Mouse (Mus musculus) kidney, embryonic 16.5 days (tissue): ENCODE results near the gene Prokr2. TPM values are rescaled to one million over a fixed set of nuclear protein-coding genes. Genes with fewer than 3 reads are reported as not detected.
"Not testable (repeated sequence)": the region's sequence is repeated elsewhere in the genome, so short reads cannot be mapped to it uniquely, and the experiment has no call there.

Source experiments
- ATAC-seq: fragments of 200-750 bp; cut with Nextera tagmentation; 2 replicates; pipeline ENCODE4 v1.8.0; 2017; ENCODE audit warnings: moderate TSS enrichment; ENCODE audit not compliant: low FRiP score, low TSS enrichment
- H3K27ac ChIP-seq: fragments of 300-500 bp; sonication (generic); 2 replicates; pipeline ENCODE4 v1.5.1; 2014; ENCODE audit warnings: low read length
- H3K27me3 ChIP-seq: fragments of 300-500 bp; sonication (generic); 2 replicates; pipeline ENCODE4 v1.6.1; 2014; ENCODE audit warnings: low read length, control low read depth, mixed read lengths; ENCODE audit not compliant: insufficient read depth
- H3K36me3 ChIP-seq: fragments of 300-500 bp; sonication (generic); 2 replicates; pipeline ENCODE4 v1.6.1; 2014; ENCODE audit warnings: low read length, control low read depth, mixed read lengths; ENCODE audit not compliant: insufficient read depth
- H3K4me1 ChIP-seq: fragments of 300-500 bp; sonication (generic); 2 replicates; pipeline ENCODE4 v1.6.1; 2014; ENCODE audit warnings: low read length, control low read depth, mixed read lengths; ENCODE audit not compliant: insufficient read depth
- H3K4me2 ChIP-seq: fragments of 300-500 bp; sonication (generic); replicated peaks from 2 replicates; pipeline ENCODE4 v1.6.1; 2014; ENCODE audit warnings: low read depth, low read length
- H3K4me3 ChIP-seq: fragments of 300-500 bp; sonication (generic); 2 replicates; pipeline ENCODE4 v1.5.1; 2014; ENCODE audit warnings: mild to moderate bottlenecking, low read length
- H3K9ac ChIP-seq: fragments of 300-500 bp; sonication (generic); replicated peaks from 2 replicates; pipeline ENCODE4 v1.6.1; 2014; ENCODE audit warnings: low read length
- H3K9me3 ChIP-seq: fragments of 300-500 bp; sonication (generic); 2 replicates; pipeline ENCODE4 v1.6.1; 2016; ENCODE audit warnings: low read length, control low read depth
- WGBS: fragments of 180-500 bp; shearing (Covaris S2); extraction: QIAGEN DNeasy Blood & Tissue Kit; methylation state at CpG from one replicate; pipeline ENCODE4 v1.1.7; 2014; 5-methylcytosine and 5-hydroxymethylcytosine counted together
- polyA plus RNA-seq: library from polyadenylated mRNA; unstranded; fragments of >200 nt; fragmentation: Nextera tagmentation; extraction: Ambion mirVana; gene quantifications from 2 replicates; pipeline ENCODE4 v1.2.1, GENCODE M21; 2015

Gene Prokr2
- polyA plus RNA-seq, 1 experiment from 2014 or later: 0.10 TPM

DNA sequence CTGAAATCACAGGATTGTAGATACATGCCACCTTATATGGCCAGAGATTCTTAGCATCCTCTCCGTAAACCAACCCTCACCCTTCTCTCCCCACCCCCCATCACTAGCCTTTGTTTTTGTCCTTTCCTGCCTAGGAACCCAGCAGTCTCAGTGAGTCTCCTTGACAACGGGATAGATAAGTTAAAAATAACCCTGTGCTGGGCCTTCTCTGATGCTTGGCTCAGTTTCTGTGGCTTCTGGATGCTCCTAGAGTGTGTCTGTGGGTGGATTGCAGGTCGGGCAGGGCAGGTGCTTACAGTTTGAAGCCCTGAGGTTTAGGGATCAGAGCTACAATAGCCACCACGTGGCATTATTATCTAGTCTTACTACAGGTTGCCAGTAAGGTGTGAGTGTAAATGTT is 93.2 kb downstream of the Prokr2 start:
- H3K9ac ChIP-seq: no peak overlapping the region
- WGBS: 56% methylated on average over 4 of the region's 4 CpGs
- 0 out of 2 replicates have a peak, but pooled peaks cover 4% of the 10 kb centered on the region for H3K4me1 ChIP-seq
- ATAC-seq: no peak
- H3K27me3 ChIP-seq: no peaks in the 10 kb centered on the region
- H3K4me2 ChIP-seq: no peak overlapping the region
- H3K4me3 ChIP-seq: no peak overlapping the region
- H3K36me3 ChIP-seq: peaks cover 17% of the 10 kb centered on the region
- H3K9me3 ChIP-seq: peaks cover 1% of the 10 kb centered on the region; the same call in 1 of the 2 replicates
- H3K27ac ChIP-seq: no peak overlapping the region

DNA sequence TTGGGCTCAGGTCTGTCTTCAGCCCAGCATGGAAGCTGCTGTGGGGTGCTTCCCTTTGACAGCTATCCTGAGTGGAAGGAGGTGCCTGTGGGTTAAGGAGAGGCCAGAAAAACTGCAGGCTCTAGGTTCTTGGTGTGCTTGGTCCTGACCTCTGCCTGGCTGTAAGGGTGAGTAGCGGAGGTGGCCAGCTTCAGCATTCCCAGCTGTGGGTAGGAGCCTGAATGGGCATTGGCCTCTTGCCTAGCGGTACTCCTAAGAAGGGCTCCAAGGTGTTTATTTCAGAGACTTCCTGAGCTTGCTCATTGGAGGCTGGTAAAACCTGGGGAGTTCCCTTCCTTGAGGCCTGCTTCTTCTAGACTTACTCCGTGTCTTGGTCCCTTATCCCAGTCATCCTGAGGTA is 94.0 kb downstream of the Prokr2 start:
- no peak for ATAC-seq
- WGBS: 76% methylated on average over 3 of the region's 3 CpGs

DNA sequence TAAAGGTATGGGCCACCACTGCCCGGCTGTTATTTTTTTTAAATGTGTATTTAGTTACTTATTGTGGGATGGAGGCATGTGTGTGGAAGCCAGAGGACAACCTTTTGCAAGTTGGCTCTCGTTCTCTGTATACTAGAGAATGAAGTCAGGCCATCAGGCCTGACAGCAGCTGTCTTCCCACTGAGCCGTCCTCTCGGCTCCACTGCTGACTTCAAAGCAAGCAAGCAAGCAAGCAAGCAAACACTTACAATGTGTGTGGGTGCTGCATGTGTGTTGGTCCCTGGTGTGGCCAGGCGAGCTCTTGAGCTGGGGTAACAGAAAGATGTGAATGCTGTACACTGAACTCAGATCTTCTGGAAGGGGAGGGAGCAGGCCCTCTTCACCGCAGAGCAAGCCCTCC is 94.4 kb downstream of the Prokr2 start:
- WGBS: 79% methylated on average over 6 of the region's 6 CpGs
- H3K9ac ChIP-seq: no peak overlapping the region

More for the DNA sequence above, 94.0 kb downstream of the Prokr2 start:
- peaks cover 8% of the 10 kb centered on the region for H3K9me3 ChIP-seq
- H3K27me3 ChIP-seq: no peaks in the 10 kb centered on the region
- H3K36me3 ChIP-seq: peaks cover 20% of the 10 kb centered on the region
- peak overlapping the region; percentile 16; the same call in 1 of the 2 replicates for H3K27ac ChIP-seq
- no peak overlapping the region for H3K9ac ChIP-seq
- no peak overlapping the region for H3K4me2 ChIP-seq
- no peak overlapping the region for H3K4me3 ChIP-seq
- H3K4me1 ChIP-seq: 0 out of 2 replicates have a peak, but pooled peaks cover 4% of the 10 kb centered on the region

DNA sequence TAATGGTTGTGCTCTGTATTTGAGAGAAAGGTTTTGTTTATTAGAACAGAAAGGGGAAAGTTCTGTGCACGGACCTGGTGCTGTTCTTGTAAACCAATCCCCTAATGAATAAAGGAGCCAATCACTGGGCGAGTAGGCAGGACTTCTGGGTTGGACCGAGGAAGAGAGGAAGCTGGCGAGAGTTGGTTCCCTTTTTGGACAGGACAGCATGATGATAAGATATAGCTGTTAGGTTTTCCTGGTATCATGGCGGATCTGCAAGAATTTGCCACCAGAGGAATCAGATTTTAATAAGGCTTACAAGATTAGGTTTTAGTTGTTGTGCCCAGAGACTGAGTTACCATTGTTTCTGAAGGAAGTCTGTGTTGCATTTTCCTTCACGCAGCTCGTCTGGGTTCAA is 96.0 kb downstream of the Prokr2 start:
- not testable (repeated sequence) for H3K36me3 ChIP-seq, H3K4me3 ChIP-seq, H3K4me1 ChIP-seq, H3K27me3 ChIP-seq, H3K4me2 ChIP-seq, H3K27ac ChIP-seq, H3K9ac ChIP-seq, ATAC-seq, H3K9me3 ChIP-seq
- WGBS: 76% methylated on average over 5 of the region's 7 CpGs

More for the DNA sequence above, 94.4 kb downstream of the Prokr2 start:
- H3K36me3 ChIP-seq: peaks cover 19% of the 10 kb centered on the region
- H3K4me3 ChIP-seq: no peak overlapping the region
- peaks cover 8% of the 10 kb centered on the region for H3K9me3 ChIP-seq
- H3K27ac ChIP-seq: peak overlapping the region; percentile 16; the same call in 1 of the 2 replicates
- H3K4me2 ChIP-seq: no peak overlapping the region
- no peak for ATAC-seq
- H3K4me1 ChIP-seq: 0 out of 2 replicates have a peak, but pooled peaks cover 4% of the 10 kb centered on the region
- no peaks in the 10 kb centered on the region for H3K27me3 ChIP-seq

Other genes with a start within 250 kb of the Prokr2 start
- gene Slc23a2, start 240.3 kb downstream of the Prokr2 start, polyA plus RNA-seq: 15.2 and 17.7 TPM in 2 replicates
- 49.8 and 50.1 TPM in 2 replicates for gene Tmem230, start 137.6 kb downstream of the Prokr2 start, polyA plus RNA-seq
- gene Pcna, start 132.1 kb downstream of the Prokr2 start, polyA plus RNA-seq: 248 and 265 TPM in 2 replicates
- 26.6 and 28.1 TPM in 2 replicates for gene Cds2, start 122.3 kb downstream of the Prokr2 start, polyA plus RNA-seq
- 25.6 and 30.8 TPM in 2 replicates for gene Gpcpd1, start 202.3 kb upstream of the Prokr2 start, polyA plus RNA-seq